Mouse (Mus musculus) retina, postnatal 7 days (tissue): ENCODE results near the gene Acap3.

ENCODE experiments used
- DNase-seq: peaks from one replicate; pipeline ENCODE4 v3.0.0-alpha.2; 2012; ENCODE audit warnings: low read depth, low spot score

Acap3 gene

GRCm38 (mm10) chr4:155891551-155892001 is at the start of gene Acap3, which contains the start of gene Pusl1:
TSS of gene Acap3 (plus strand) at chr4:155891822.
TSS of gene Pusl1 (minus strand) at chr4:155891781.
- DNase-seq, result peak; percentile 92

GRCm38 (mm10) chr4:155843231-155843630 is 48.4 kb upstream of the Acap3 start:
- DNase-seq, result no peak

GRCm38 (mm10) chr4:155846871-155847578 is 44.6 kb upstream of the Acap3 start, which contains the start of gene Dvl1:
TSS of gene Dvl1 (plus strand) at chr4:155847402.
- DNase-seq, result peak; percentile 90

GRCm38 (mm10) chr4:155847591-155848352 is 43.9 kb upstream of the Acap3 start:
- DNase-seq, result no peak

- no peak for DNase-seq
These were observed 43.1 kb upstream of the Acap3 start for GRCm38 (mm10) chr4:155848434-155849095.

- DNase-seq, result no peak
These were observed 42.2 kb upstream of the Acap3 start for GRCm38 (mm10) chr4:155849391-155849790.

- no peak for DNase-seq
These were observed 41.7 kb upstream of the Acap3 start for GRCm38 (mm10) chr4:155849792-155850451.

- DNase-seq, result no peak
These were observed 40.3 kb upstream of the Acap3 start for GRCm38 (mm10) chr4:155851368-155851767.

- no peak for DNase-seq
These were observed 39.6 kb upstream of the Acap3 start for GRCm38 (mm10) chr4:155851951-155852411.

- DNase-seq, result no peak
These were observed 38.2 kb upstream of the Acap3 start for GRCm38 (mm10) chr4:155853421-155853820.

GRCm38 (mm10) chr4:155854991-155855390 is 36.6 kb upstream of the Acap3 start:
- DNase-seq, result no peak

- DNase-seq, result no peak
These were observed 35.6 kb upstream of the Acap3 start for GRCm38 (mm10) chr4:155856071-155856470.

GRCm38 (mm10) chr4:155856881-155857280 is 34.7 kb upstream of the Acap3 start:
- no peak for DNase-seq

GRCm38 (mm10) chr4:155859318-155859717 is 32.3 kb upstream of the Acap3 start:
- DNase-seq, result no peak

GRCm38 (mm10) chr4:155861787-155862186 is 29.8 kb upstream of the Acap3 start:
- no peak for DNase-seq

GRCm38 (mm10) chr4:155863001-155863400 is 28.6 kb upstream of the Acap3 start, which contains the start of gene Tas1r3:
TSS of gene Tas1r3 (minus strand) at chr4:155863362.
- no peak for DNase-seq

- no peak for DNase-seq
These were observed 22.9 kb upstream of the Acap3 start for GRCm38 (mm10) chr4:155868614-155869298.

- DNase-seq, result peak; percentile 92
These were observed 22.1 kb upstream of the Acap3 start, which contains the start of the genes Cptp and Ints11 for GRCm38 (mm10) chr4:155869317-155870033. TSS of gene Cptp (minus strand) at chr4:155869440. TSS of gene Ints11 (plus strand) at chr4:155869546.

- no peak for DNase-seq
These were observed 20.2 kb upstream of the Acap3 start for GRCm38 (mm10) chr4:155871404-155871803.

- no peak for DNase-seq
These were observed 8.0 kb upstream of the Acap3 start for GRCm38 (mm10) chr4:155883587-155883986.
